Mouse (Mus musculus): Measurements from ENCODE around the gene Spata20. TPM values are rescaled to one million over a fixed set of nuclear protein-coding genes. Genes with fewer than 3 reads are reported as not detected.

The Spata20 gene
- total and polyA plus RNA-seq, 3 experiments = not detected

GRCm38 (mm10) chr11:94451091-94451773 lies 34.7 kb downstream of the Spata20 start:
- no peak overlapping the region for H3K27ac ChIP-seq (ENCODE audit: control insufficient read depth, low read depth, low read length)
- DNase-seq (ENCODE audit: low read depth, low spot score) = no peak
- H3K4me3 ChIP-seq (ENCODE audit: control insufficient read depth in 1 of 2, insufficient read depth in 1 of 2, low read depth in 2 of 2, low read length in 2 of 2) = no peak overlapping the region
- peaks cover 0 to 3% of the 10 kb centered on the region in 2 experiments; a peak in 1 of 4 replicates for H3K4me1 ChIP-seq (ENCODE audit: control insufficient read depth in 1 of 2, insufficient read depth in 2 of 2, low read length in 2 of 2)
- no peaks in the 10 kb centered on the region for H3K36me3 ChIP-seq (ENCODE audit: control insufficient read depth in 1 of 2, insufficient read depth in 2 of 2, low read length in 2 of 2)
- peaks cover 8 to 11% of the 10 kb centered on the region in 2 experiments; a peak in 3 of 4 replicates for H3K27me3 ChIP-seq (ENCODE audit: control insufficient read depth in 1 of 2, insufficient read depth in 2 of 2, low read length in 2 of 2)
- no peaks in the 10 kb centered on the region for H3K9me3 ChIP-seq (replicated peaks; ENCODE audit: insufficient read depth, low read length)
- H3K9ac ChIP-seq (ENCODE audit: control insufficient read depth, low read depth, low read length, poor library complexity, severe bottlenecking) = no peak overlapping the region
- H3K79me2 ChIP-seq (ENCODE audit: control insufficient read depth, insufficient read depth, low read length, poor library complexity) = no peaks in the 10 kb centered on the region
- no peak for TF ChIP-seq TBP (IDR thresholded peaks at IDR 0.05; ENCODE audit: low read depth, low read length)
- no peak for TF ChIP-seq RAD21 (IDR thresholded peaks at IDR 0.05; ENCODE audit: low read depth, low read length)
- TF ChIP-seq GATA1 (IDR thresholded peaks at IDR 0.05; ENCODE audit: low read depth, low read length) = no peak
- no peak for TF ChIP-seq MAX (IDR thresholded peaks at IDR 0.05; ENCODE audit: low read length)
- no peak for TF ChIP-seq BHLHE40 (IDR thresholded peaks at IDR 0.05; ENCODE audit: borderline replicate concordance, low read depth, low read length)
- no peak for TF ChIP-seq HCFC1 (IDR thresholded peaks at IDR 0.05; ENCODE audit: low read depth, low read length)
- no peak for TF ChIP-seq POLR2AphosphoS2 (IDR thresholded peaks at IDR 0.05; ENCODE audit: low read length)

DNA sequence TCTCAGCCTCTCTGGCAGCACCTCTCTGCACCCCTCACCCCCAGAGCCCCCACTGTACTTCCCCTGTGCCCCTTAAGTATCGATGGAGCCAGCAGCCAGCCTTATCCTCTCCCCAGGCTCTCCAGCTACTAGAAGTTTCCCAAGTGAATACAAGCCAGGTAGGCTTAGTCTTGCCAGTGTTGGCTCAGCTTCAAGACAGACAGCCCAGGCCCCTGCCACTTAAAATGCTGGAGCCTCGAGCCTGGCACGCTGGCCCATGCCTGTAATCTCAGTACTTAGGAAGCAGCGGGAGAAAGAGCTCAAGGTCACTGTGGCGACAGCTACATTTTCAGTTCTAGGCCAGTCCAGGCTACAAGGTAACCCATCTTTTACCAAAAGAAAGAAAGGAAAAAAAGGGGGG lies 36.1 kb downstream of the Spata20 start:
- no peak for DNase-seq (ENCODE audit: low read depth, low spot score)
- peaks cover 12 to 14% of the 10 kb centered on the region in 2 experiments for H3K27me3 ChIP-seq (ENCODE audit: control insufficient read depth in 1 of 2, insufficient read depth in 2 of 2, low read length in 2 of 2)
- H3K27ac ChIP-seq (ENCODE audit: control insufficient read depth, low read depth, low read length) = no peak overlapping the region
- H3K79me2 ChIP-seq (ENCODE audit: control insufficient read depth, insufficient read depth, low read length, poor library complexity) = no peaks in the 10 kb centered on the region
- H3K9ac ChIP-seq (ENCODE audit: control insufficient read depth, low read depth, low read length, poor library complexity, severe bottlenecking) = no peak overlapping the region
- no peaks in the 10 kb centered on the region for H3K36me3 ChIP-seq (ENCODE audit: control insufficient read depth in 1 of 2, insufficient read depth in 2 of 2, low read length in 2 of 2)
- H3K4me3 ChIP-seq (ENCODE audit: control insufficient read depth in 1 of 2, insufficient read depth in 1 of 2, low read depth in 2 of 2, low read length in 2 of 2) = no peak overlapping the region
- no peaks in the 10 kb centered on the region for H3K9me3 ChIP-seq (replicated peaks; ENCODE audit: insufficient read depth, low read length)
- H3K4me1 ChIP-seq (ENCODE audit: control insufficient read depth in 1 of 2, insufficient read depth in 2 of 2, low read length in 2 of 2) = no peaks in the 10 kb centered on the region
- no peak for TF ChIP-seq USF1 (IDR thresholded peaks at IDR 0.05; ENCODE audit: low read depth, low read length)

- Histone ChIP-seq H3K9ac (ENCODE audit: control insufficient read depth, low read depth, low read length, poor library complexity, severe bottlenecking) (no peak overlapping the region), H3K27me3 (ENCODE audit: control insufficient read depth in 1 of 2, insufficient read depth in 2 of 2, low read length in 2 of 2) (peaks cover 9 to 13% of the 10 kb centered on the region in 2 experiments), H3K79me2 (ENCODE audit: control insufficient read depth, insufficient read depth, low read length, poor library complexity) (no peaks in the 10 kb centered on the region), H3K36me3 (ENCODE audit: control insufficient read depth in 1 of 2, insufficient read depth in 2 of 2, low read length in 2 of 2) (no peaks in the 10 kb centered on the region), H3K9me3 (replicated peaks; ENCODE audit: insufficient read depth, low read length) (no peaks in the 10 kb centered on the region), H3K27ac (ENCODE audit: control insufficient read depth, low read depth, low read length) (no peak overlapping the region), H3K4me3 (ENCODE audit: control insufficient read depth in 1 of 2, insufficient read depth in 1 of 2, low read depth in 2 of 2, low read length in 2 of 2) (no peak overlapping the region), H3K4me1 (ENCODE audit: control insufficient read depth in 1 of 2, insufficient read depth in 2 of 2, low read length in 2 of 2) (no peaks in the 10 kb centered on the region)
- no peak for DNase-seq (ENCODE audit: low read depth, low spot score)
- TF ChIP-seq CTCF (IDR thresholded peaks at IDR 0.05 in 2 of 3, conservative IDR thresholded peaks at IDR 0.05 in 1 of 3; ENCODE audit: control insufficient read depth in 1 of 3, insufficient read depth in 1 of 3, low read depth in 2 of 3, low read length in 3 of 3, poor library complexity in 1 of 3, severe bottlenecking in 1 of 3) (no peak), USF1 (IDR thresholded peaks at IDR 0.05; ENCODE audit: low read depth, low read length) (no peak), E2F4 (IDR thresholded peaks at IDR 0.05; ENCODE audit: borderline replicate concordance, low read depth, low read length) (no peak), BHLHE40 (IDR thresholded peaks at IDR 0.05; ENCODE audit: borderline replicate concordance, low read depth, low read length) (no peak)
Observed at GRCm38 (mm10) chr11:94449239-94449638, 36.7 kb downstream of the Spata20 start.

All from MEL (cell line).